Mouse (Mus musculus): ENCODE measurements around the gene Foxo1.

Foxo1 gene

DNA sequence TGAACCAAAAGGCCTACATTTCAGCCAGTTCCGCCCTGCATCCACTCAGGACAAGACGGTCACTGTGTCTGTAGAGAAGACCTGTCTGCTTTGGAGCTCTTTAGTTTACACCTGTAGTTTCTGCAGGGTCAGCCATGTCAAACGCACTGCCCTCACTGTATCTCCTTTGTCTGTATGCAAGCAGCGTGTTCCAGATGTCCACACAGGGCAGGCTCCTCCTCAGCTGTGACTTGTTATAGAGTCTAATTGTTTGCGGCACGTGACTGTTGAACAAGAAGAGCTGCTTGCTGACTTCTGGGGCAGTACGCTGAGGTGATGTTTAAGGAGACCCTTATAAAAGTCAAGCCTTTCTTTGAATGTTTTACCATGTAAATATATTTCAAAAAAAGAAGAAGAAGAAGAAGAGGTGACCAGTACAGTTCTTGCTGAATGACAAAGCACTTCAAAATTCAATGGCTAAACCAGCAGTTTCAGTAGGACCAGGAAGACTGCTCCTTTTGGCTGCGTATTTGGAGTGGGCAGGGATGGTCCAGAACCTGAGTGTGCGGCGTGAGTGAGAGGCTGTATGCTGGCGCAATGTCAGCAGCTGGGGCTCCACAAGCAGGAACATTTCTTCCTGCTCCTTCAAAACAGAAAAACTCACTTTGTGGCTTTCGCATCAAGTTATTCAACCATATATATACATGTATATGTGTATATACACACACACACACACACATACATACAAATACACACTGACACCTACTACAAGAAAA, 52.6 kb downstream of the Foxo1 start:
- no peak for DNase-seq (ENCODE audit: low spot score)

DNA sequence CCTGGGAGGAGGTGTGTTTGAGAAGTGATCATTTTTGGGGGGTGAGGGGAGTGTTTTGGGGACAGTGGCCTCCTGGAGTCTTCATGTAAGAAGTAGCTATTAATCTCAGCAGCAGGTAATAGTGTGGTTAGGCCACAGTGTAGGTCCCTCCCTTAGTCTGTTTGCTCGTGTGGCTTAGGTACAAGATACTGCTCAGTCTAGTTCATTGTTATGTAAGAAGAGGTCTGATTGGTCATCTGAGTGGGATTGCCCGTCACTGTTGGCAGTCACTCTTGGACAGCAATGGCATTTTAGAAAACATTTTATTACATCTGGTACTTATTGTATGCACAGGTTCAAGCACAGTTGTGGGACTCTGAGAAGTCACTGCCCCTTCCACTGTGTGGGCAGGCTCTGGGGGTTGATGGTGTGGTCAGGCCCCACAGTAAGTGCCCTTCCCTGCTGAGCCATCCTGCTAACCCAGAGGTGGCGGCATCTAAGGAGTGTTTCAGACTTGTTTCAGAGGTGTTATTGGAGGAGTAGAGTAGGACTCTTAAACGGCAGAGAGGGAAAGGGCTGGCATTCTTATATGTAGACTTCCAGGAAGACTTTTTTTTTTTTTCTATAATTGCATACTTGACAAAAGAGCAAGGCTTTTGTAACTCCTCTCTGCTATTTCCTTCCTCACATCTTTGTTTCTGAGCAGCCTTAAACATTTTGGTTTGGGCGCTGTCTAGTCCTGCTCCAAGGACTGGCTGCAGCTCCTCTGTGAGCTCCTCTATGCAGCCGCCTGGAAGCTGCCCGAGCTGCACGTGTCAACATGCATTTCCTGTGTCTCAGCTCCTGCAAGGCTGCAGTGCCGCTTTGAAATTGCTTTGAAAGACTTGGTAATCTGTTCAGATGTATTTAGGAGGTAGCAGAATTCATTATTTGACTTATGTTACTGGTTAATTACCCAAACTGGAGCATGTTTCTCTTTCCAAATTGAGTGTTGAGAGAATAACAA, 54.6 kb downstream of the Foxo1 start:
- no peak for DNase-seq (ENCODE audit: low spot score)

DNA sequence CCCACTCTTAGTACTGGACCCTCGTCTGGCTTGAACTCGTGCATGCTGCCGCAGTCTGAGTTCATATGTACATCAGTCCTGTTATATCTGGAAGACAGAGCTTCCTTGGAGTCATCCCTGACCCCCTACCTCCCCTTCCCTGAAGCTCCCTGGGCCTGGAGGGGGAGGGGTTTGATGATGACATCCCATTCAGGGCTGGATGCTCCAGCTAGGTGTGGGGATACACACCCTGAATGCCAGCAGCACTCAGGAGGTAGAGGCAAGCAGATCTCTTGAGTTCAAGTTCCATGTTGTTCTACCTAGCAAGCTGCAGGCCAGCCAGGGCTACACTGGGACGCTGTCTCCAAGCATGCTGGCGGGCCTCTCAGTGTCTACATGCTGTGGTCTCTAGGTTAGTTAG, 56.9 kb downstream of the Foxo1 start:
- no peak for DNase-seq (ENCODE audit: low spot score)

DNA sequence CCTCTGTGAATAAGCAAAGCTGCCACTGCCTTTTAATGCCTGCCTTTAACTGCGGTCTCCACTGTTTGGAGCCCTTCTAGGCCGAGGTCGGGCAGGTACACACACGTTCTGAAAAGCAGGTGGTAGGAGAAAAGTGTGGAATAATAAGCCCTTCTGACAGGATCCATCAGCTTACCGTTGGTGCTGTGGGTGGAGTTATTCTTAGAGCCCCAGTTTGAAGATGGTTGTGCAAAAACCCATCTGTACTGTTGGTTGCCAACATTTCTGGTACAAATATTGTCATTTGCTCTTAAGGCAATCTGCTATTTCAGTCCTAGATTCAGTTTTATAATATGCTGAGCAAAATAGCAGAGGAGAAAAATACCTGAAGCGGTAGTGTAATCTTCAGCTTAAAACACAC, 58.6 kb downstream of the Foxo1 start:
- peak; percentile 48 for DNase-seq (ENCODE audit: low spot score)

DNA sequence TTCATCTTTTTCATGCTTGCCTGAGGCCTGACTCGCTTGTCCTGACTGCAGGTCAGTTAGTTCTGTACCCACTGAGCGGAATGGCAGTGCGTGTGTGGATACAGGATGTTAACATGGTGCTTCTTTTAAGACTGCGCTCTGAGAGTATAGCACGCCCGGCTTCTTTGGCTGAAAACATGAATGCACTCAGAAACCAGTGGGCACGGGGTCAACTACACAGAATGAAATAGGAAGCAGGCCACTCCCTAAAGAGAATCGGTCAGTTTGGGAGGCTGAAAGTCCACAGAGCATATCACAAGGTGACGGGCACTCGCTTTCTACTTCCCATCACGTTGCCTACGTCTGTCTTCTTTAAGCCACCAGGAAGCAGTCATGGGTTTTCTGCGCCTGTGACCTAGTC, 59.0 kb downstream of the Foxo1 start:
- no peak for DNase-seq (ENCODE audit: low spot score)

DNA sequence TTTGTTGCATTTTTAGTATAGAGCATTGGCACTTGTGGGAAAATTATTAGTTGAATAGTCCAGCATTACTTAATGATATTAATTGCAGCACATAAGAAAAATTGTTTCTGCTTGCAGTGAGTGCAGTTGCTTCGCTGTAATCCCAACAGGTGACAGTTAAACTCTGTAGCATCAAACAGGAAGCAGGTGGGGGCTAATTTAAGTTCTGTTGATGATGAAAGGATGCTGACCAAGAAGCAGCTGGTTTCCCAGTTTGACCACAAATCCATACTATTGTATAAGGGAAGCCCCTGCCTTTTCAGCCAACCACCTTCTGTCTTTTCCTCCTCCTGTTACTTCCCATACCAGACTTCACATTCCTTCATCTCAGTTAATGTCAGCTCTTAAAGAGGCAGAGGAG, 63.6 kb downstream of the Foxo1 start:
- no peak for DNase-seq (ENCODE audit: low spot score)

DNA sequence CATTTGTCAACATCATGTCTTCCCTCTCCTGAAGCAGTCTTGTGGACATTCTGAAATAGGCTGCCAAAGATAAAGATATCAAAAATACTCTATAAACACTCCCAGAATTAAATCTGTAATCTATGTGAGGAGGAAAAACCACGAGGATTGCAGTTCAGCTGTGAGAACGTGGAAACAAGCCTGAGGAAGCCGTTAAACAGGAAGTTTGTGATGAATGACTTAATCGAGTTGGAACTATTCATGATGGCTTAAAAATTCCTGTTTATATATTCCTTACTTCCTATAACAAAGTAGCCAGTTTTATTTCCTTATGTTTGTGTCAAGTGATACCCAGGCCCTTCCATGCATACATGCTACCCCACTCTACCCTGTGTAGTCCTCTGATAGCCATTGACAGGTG, 70.6 kb downstream of the Foxo1 start:
- DNase-seq (ENCODE audit: low spot score): no peak

DNA sequence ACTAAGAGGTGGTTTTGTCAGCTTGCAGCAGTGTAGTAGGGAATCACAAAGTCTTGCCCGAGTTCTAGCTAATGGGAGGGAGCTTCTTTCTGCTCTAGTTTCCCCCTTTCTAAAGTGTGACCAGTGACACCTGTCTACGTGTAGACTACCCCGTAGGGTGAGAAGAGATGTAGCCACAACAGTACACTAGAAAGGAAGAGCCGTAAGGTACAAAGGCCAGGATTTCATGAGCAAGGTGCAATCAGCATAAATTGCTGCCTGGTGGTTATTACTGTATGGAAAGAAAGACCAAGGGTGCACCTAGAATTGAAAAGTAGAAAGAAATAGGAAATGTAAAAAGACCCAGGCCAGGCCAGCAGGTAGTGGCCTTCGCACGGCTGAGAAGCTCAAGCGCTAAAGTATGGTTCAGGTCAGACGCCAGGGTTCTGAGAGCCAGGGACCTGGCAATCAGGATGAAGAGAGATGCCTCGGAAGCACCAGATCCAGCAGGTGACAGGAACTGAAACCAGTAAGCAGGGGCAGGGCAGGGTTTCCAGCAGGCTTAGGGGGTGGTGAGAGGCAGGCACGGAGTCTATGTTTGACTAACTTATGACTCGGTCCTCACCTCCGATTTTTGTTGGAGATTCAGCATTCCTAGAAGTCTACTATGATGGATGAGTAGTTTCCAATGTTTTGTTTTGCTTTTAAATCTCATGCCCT, 72.3 kb downstream of the Foxo1 start:
- no peak for DNase-seq (ENCODE audit: low spot score)

DNA sequence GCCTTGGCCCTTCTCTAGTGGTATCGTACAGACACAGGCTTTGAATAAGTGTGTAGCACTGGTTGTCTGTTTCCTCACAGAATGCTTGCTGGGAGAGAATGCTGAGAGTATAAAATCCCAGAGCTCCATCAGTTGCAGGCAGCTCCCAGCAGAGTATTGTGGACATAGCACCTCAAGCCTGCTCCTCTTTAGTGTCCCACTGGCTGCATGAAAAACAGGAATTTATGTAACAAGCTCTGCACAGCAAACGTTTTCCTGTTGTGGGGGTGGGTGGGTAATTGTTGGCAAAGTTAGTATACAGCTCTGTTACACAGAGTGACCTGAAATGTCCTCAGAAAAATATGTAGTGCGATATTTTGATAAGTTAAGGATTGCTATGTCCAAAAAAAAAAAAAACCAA, 74.1 kb downstream of the Foxo1 start:
- DNase-seq (ENCODE audit: low spot score): no peak

DNA sequence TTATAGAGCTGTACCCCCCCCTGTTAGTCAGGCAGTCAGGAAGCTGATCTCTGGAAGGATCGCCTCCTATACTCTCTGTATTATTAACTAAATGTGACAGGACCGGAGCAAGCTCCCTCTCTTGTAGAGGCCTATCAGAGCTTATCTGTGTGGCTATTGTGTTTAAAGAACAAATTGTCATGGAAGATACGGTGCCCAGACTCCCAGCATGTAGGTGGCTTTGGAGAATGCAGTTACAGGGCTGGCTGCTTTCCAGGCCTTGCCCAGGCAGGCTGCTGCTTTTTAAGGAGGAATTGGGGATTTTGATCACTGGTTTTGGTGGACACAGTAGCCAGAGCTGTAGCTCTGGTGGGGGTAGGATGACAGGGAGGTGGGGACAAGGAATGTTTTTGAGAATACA, 74.7 kb downstream of the Foxo1 start:
- DNase-seq (ENCODE audit: low spot score): no peak

DNA sequence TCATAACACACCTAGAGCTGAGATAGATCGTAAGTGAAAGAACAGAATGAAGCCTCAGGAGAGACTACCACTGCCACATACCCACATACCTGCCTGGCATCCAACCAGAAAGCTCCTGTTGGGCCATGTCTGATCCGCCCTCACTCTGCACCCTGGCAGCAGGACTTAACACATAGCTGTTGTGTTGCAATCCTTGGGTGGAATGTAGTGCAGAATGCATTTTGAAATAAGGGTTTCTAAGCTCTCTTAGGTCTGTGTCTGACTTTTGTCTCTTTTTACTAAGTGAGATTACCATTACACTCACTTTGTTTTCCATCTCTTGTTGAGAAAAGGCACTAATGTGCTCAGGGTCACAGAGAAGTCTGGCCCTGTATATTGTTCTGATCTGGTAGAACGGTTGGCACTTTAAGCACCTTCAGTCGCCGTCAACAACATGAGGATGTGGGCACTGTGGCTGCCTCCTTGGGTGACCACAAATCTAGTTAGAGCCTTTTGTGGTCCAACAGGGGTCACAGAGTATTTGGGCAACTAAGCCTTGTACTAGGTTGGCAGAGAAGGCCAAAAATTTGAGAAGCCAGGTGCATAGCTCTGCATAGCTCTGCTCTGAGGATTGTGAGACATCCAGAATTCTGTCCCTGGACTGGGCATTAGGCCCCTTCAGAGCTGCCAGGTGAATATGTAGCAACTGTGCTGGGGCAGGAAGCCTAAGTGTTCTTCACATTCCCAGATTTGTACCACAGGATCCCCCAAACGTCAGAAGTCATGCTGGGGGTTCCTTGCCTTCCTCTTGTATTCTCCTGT, 75.3 kb downstream of the Foxo1 start:
- DNase-seq (ENCODE audit: low spot score): no peak

DNA sequence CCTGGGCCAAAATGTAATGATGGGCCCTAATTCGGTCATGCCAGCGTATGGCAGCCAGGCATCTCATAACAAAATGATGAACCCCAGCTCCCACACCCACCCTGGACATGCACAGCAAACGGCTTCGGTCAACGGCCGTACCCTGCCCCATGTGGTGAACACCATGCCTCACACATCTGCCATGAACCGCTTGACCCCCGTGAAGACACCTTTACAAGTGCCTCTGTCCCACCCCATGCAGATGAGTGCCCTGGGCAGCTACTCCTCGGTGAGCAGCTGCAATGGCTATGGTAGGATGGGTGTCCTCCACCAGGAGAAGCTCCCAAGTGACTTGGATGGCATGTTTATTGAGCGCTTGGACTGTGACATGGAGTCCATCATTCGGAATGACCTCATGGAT, 77.7 kb downstream of the Foxo1 start:
- DNase-seq (ENCODE audit: low spot score): no peak

DNA sequence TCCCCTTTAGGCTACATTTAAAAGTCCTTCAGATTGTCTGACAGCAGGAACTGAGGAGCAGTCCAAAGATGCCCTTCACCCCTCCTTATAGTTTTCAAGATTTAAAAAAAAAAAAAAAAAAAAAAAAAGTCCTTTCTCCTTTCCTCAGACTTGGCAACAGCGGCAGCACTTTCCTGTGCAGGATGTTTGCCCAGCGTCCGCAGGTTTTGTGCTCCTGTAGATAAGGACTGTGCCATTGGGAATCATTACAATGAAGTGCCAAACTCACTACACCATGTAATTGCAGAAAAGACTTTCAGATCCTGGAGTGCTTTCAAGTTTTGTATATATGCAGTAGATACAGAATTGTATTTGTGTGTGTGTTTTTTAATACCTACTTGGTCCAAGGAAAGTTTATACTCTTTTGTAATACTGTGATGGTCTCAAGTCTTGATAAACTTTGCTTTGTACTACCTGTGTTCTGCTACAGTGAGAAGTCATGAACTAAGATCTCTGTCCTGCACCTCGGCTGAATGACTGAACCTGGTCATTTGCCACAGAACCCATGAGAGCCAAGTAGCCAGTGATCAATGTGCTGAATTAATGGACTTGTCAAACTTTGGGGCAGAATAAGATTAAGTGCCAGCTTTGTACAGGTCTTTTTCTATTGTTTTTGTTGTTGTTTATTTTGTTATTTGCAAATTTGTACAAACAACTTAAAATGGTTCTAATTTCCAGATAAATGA, 79.0 kb downstream of the Foxo1 start:
- DNase-seq (ENCODE audit: low spot score): no peak

DNA sequence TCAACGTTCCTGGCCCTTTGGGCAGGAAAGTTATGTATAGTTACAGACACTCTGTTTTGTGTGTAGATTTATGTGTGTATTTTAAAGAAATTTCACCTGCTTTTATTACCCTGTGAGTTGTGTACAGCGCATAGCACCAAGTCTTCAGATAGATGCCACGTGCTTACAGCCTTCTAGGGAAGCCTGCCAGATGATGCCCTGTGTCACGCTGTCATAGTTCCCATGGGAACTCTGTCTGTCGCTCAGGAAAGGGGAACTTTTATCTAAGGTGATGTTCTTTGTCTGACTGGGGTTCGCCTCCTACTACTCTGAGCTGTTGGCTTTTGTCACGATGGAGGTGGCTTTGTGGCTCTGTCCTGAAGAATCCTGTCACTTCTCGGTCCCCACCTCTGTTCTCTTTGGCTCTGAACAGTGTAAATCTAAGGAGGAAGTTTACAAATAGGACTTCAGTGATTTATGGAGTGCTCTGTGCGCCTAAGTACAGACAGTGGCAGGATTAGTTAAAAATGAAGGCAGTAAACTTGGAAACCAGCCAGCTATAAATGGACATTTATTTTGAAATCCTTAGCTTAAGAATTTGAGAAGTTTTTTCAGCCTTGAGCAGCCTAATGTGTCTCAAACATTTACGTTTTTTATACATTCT, 80.0 kb downstream of the Foxo1 start:
- DNase-seq (ENCODE audit: low spot score): no peak

DNA sequence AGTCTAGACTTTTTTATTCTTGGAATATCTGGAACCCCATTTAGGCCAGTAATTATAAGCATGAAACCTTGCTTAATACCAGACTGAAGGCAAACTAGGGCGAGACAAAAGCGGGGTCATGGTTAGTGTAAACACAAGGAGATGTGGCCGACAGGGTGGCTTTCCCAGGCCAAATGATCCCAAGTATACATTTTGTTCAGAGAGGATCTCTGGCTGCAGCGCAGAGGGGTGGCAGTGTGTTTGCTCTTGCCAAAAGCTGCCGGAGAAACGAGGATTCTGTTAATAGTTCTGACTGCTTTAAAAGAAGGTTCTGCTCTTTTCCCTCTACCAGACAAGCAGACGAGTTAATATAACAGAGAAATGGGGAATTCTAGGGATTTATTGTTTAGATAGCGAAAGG, 82.5 kb downstream of the Foxo1 start:
- no peak for DNase-seq (ENCODE audit: low spot score)

DNA sequence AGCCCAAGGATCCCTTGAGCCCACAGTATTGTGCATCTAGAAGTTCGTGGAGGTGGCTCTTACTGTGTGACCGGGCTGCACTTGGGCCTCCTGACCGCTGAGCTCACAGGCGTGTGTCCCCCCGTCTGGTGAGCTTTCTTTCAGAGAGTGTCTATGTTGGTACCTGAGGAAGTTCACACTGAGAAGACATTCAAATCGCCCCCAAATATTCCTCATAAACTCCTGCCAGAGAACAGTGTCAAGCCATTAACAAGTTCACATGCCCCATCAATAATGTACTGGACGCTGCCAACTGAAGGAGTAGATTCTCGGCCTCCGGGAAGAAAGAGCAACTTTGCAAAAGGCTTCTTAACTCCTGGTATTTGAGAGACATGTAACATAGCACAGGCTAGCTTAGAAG, 83.8 kb downstream of the Foxo1 start:
- DNase-seq (ENCODE audit: low spot score): no peak

DNA sequence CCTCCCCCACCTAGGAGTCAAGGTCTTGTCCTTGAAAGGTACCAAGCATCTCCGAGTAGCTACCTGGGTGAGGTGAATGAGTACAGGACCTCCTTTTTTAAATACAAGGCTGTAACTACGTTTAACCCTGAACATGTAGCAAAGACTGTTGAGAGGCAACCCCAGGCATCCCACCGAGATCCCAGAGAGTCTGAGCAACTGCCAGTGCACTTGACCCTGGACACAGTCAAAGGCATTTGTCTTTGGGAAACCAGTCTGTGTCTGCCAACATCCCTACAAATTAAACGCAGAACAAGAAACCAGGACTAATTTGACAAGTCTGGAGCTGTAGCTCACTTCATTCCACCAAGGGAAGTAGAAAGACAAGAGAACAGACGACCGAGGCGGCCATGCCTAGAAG, 86.1 kb downstream of the Foxo1 start:
- DNase-seq (ENCODE audit: low spot score): no peak

DNA sequence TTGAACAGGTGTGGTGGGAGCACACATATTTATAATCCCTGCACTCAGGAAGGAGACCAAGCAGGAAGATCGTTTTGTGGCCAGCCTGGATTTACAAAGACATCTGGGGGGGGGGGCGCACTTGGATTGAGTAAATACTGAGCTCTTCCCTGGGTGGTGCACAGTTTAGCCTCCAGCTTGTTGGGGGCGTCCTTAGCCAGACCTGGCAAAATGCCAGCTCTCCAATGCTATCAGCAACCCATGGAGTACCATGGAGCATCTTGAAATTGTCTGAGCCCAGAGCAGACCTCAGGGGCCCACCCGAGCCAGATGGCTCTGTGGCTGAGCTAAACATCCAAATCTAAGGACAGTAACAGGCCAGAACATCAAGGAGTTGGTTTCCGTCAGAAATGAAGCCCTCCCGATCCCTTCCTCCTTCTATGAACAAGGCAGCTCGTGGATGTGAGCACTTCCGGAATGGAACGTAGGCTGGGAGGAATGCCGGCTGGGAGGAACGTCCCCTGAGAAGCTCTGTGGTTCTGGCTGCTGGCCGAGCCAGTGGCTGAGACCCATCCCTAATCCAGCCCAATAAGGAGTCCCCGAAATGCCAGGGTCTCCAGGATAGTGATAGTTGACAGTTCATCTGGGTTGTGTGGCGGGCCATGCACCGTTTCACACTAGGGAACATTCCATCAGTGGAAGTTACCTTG, 89.3 kb downstream of the Foxo1 start:
- DNase-seq (ENCODE audit: low spot score): no peak

DNA sequence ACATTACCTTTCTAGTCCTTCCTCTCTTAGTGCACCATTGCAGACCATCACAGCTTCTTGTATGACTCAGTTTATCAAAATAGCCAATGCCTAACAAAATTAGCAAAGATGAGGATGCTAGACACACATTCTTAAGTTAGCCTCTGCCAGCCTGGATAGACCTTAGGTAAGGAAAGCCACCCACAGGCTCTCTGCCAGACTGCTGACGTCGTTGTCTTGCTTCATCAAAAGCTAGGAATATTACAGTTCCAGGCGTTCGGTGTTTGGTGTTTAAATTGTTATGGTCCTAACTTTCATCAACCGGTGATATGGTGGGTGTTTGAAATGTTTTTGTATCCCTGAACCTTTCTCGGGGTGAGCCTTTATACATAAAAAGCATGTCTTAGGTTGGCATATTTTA, 96.4 kb downstream of the Foxo1 start:
- DNase-seq (ENCODE audit: low spot score): no peak

DNA sequence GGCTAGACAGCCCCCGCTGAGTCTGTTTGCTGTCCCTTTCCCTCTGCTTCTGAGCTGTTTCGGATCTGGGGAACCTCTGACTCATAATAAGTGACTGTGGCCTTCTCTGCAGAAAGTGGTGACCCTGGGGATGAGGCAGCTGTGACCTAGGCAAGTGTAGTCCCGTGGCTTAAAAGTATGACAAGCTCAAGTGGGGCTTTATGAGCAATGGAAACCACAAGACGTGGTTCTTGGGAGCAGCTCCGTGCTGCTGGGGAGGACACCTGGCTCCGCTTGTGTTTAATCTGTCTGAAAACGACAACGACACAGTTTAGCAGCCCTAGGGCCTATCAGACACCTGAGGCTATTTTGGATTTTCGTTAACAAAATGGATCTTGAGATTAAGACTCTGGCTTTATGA, 101.1 kb downstream of the Foxo1 start:
- DNase-seq (ENCODE audit: low spot score): no peak
